Mouse (Mus musculus): Measurements from ENCODE around the gene Gm21936.
"Not testable (repeated sequence)": the region's sequence is repeated elsewhere in the genome, so short reads cannot be mapped to it uniquely, and the experiment has no call there.

Gm21936 gene

GRCm38 (mm10) chr12:87795212-87795611, at the start of gene Gm21936:
Gm21936 (plus strand) TSS chr12:87795512.
- DNase-seq: not testable (repeated sequence)

- not testable (repeated sequence) for DNase-seq
Observed at GRCm38 (mm10) chr12:87775655-87776054, 19.7 kb upstream of the Gm21936 start, which contains the start of gene Gm21319. Gm21319 (minus strand) TSS chr12:87775755.

- DNase-seq: not testable (repeated sequence)
Observed at GRCm38 (mm10) chr12:87797971-87798370, 2.7 kb downstream of the Gm21936 start.

GRCm38 (mm10) chr12:87816277-87816676, 21.0 kb downstream of the Gm21936 start, which contains the start of gene BB287469:
BB287469 (plus strand) TSS chr12:87816577.
- DNase-seq: not testable (repeated sequence)

GRCm38 (mm10) chr12:87842239-87842638, 46.9 kb downstream of the Gm21936 start, which contains the start of gene Gm2001:
Gm2001 (minus strand) TSS chr12:87842339.
- DNase-seq: not testable (repeated sequence)

All from cerebellum, adult 8-10 months (tissue).